Mouse (Mus musculus): ENCODE measurements around the gene Psme3. TPM values are rescaled to one million over a fixed set of nuclear protein-coding genes. Genes with fewer than 3 reads are reported as not detected.

Psme3 gene
- polyA plus RNA-seq, 1 experiment from 2014 or later = 104 TPM

DNA sequence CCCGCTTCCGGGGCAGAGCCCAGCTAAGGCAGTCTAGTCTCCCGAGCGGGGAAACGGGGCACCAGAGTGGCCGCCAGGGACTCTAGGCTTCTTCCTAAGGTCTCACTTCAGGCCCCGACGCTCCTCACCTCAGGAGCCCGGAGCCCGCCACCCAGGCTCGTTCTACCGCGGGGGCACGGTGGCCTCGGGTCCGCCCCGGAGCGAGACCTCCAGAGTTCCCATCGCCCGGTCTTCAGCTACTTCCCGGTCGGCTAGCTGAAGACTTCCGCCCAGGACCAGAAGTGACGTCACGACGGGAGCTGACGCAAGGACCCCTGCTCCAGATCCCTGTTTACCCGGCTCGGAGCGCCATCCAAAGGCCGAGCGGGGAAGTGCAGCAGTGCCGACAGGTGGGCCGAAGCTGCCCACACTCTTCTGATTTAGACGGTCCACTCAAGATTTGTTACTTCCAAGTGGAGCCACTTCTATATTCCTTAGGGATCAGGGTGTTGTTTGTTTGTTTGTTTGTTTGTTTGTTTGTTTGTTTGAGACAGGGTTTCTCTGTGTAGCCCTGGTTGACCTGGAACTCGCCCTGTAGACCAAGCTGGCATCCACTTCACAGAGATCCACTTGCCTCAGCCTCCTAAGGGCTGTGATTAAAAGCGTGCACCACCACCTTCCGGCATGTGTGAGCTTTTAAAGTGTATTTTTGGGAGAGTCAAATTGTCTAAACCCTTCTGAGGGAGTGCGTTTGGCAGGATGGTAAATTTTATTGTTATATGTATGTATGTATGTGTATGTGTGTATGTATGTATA is 13.8 kb upstream of the Psme3 start, which contains the start of gene Becn1:
TSS of gene Becn1 (minus strand) at position 283 of the 795 bp plus-strand sequence.
- H3K9me3 ChIP-seq (replicated peaks; ENCODE audit: control insufficient read depth, low read length) = no peaks in the 10 kb centered on the region
- H3K4me3 ChIP-seq (ENCODE audit: low read depth, low read length) = peak within 1 kb of the TSS; percentile 96
- H3K9ac ChIP-seq (ENCODE audit: low read depth, low read length) = peak within 1 kb of the TSS; percentile 86
- peaks cover 6% of the 10 kb centered on the region for H3K36me3 ChIP-seq (ENCODE audit: control insufficient read depth, insufficient read depth, low read length)
- peaks cover 13% of the 10 kb centered on the region for H3K4me1 ChIP-seq (ENCODE audit: control insufficient read depth, insufficient read depth, low read length)
- peak; percentile 88 for ATAC-seq (replicated peaks; ENCODE audit: insufficient number of reproducible peaks, low FRiP score, low TSS enrichment)
- peak within 1 kb of the TSS; percentile 35; the same call in 1 of the 2 replicates for H3K27ac ChIP-seq (ENCODE audit: low read depth, low read length)
- no peaks in the 10 kb centered on the region for H3K27me3 ChIP-seq (ENCODE audit: control insufficient read depth, insufficient read depth, low read length)
- H3K4me2 ChIP-seq = peak within 1 kb of the TSS; percentile 99
- 7% methylated on average over 39 of the region's 39 CpGs for WGBS (ENCODE audit: insufficient replicate concordance)

DNA sequence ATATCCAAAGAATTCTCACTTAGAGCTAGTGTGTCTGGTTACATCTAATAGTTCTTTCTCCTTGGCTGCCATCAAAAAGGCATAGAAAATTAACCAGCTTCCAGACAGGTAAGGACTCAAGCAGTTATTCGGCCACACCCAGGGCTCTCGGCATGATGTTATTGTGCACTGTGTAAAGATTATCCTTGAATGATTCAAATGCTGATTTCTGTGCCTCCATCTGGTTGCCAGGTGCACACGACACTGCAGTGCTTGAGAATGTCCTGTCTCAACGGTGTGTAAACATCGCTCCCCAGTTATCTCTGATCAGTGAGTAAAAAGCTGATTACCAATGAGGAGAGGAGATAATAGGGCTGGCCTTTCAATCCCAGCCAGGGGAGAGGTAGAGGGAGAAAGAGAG is 8.3 kb upstream of the Psme3 start:
- H3K4me1 ChIP-seq (ENCODE audit: control insufficient read depth, insufficient read depth, low read length) = no peaks in the 10 kb centered on the region
- no peak for ATAC-seq (replicated peaks; ENCODE audit: insufficient number of reproducible peaks, low FRiP score, low TSS enrichment)
- no peak overlapping the region for H3K4me3 ChIP-seq (ENCODE audit: low read depth, low read length)
- H3K36me3 ChIP-seq (ENCODE audit: control insufficient read depth, insufficient read depth, low read length) = no peaks in the 10 kb centered on the region
- H3K4me2 ChIP-seq = no peak overlapping the region
- no peaks in the 10 kb centered on the region for H3K9me3 ChIP-seq (replicated peaks; ENCODE audit: control insufficient read depth, low read length)
- 21% methylated on average over 5 of the region's 5 CpGs for WGBS (ENCODE audit: insufficient replicate concordance)
- H3K27ac ChIP-seq (ENCODE audit: low read depth, low read length) = no peak overlapping the region
- H3K27me3 ChIP-seq (ENCODE audit: control insufficient read depth, insufficient read depth, low read length) = no peaks in the 10 kb centered on the region
- H3K9ac ChIP-seq (ENCODE audit: low read depth, low read length) = no peak overlapping the region

DNA sequence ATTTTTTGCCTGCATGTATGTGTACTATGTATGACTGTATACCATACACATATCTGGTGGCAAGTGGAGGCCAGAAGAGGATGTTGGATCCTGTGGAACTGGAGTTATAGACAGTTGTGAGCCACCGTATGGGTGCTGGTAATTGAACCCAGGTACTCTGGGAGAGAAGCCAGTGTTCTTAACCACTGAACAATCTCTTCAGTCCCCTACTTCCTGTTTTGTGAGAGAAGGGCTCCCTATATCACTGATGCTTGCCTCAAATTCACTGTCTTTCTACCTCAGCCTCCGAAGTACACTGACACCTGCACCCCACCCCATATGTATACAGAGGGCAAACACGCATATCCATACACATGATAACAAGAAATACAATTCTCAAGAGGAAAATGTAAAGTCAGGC is 4.9 kb upstream of the Psme3 start:
- Histone ChIP-seq H3K36me3 (ENCODE audit: control insufficient read depth, insufficient read depth, low read length) (no peaks in the 10 kb centered on the region), H3K9ac (ENCODE audit: low read depth, low read length) (no peak overlapping the region), H3K9me3 (replicated peaks; ENCODE audit: control insufficient read depth, low read length) (no peaks in the 10 kb centered on the region), H3K27me3 (ENCODE audit: control insufficient read depth, insufficient read depth, low read length) (no peaks in the 10 kb centered on the region), H3K4me2 (no peak overlapping the region), H3K4me1 (ENCODE audit: control insufficient read depth, insufficient read depth, low read length) (no peaks in the 10 kb centered on the region), H3K27ac (ENCODE audit: low read depth, low read length) (no peak overlapping the region), H3K4me3 (ENCODE audit: low read depth, low read length) (no peak overlapping the region)
- WGBS (ENCODE audit: insufficient replicate concordance) = 81% methylated on average over 3 of the region's 3 CpGs
- ATAC-seq (replicated peaks; ENCODE audit: insufficient number of reproducible peaks, low FRiP score, low TSS enrichment) = no peak

DNA sequence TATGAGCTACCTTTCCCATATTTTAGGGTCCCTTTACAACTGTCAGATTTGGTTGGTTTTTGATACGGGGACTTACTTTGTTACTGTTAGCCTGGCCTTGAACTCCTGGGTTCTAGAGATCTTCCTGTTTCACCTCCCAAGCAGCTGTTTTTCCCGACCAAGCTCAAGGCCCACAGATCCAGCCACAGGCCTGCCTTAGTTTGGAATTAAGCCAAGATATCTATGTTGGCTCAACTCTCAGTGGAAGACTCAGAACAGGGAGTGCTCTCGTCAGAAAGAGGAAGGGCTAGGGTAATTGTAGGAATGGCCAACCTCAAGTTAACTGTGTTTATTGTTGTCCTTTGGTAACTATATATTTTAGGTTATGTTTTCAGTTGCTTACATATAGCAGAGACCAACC is 3.9 kb upstream of the Psme3 start:
- Histone ChIP-seq H3K27me3 (ENCODE audit: control insufficient read depth, insufficient read depth, low read length) (no peaks in the 10 kb centered on the region), H3K9ac (ENCODE audit: low read depth, low read length) (no peak overlapping the region), H3K27ac (ENCODE audit: low read depth, low read length) (no peak overlapping the region), H3K9me3 (replicated peaks; ENCODE audit: control insufficient read depth, low read length) (no peaks in the 10 kb centered on the region), H3K4me1 (ENCODE audit: control insufficient read depth, insufficient read depth, low read length) (no peaks in the 10 kb centered on the region), H3K4me3 (ENCODE audit: low read depth, low read length) (no peak overlapping the region), H3K4me2 (no peak overlapping the region), H3K36me3 (ENCODE audit: control insufficient read depth, insufficient read depth, low read length) (no peaks in the 10 kb centered on the region)
- 63% methylated on average over 3 of the region's 3 CpGs for WGBS (ENCODE audit: insufficient replicate concordance)
- ATAC-seq (replicated peaks; ENCODE audit: insufficient number of reproducible peaks, low FRiP score, low TSS enrichment) = no peak

DNA sequence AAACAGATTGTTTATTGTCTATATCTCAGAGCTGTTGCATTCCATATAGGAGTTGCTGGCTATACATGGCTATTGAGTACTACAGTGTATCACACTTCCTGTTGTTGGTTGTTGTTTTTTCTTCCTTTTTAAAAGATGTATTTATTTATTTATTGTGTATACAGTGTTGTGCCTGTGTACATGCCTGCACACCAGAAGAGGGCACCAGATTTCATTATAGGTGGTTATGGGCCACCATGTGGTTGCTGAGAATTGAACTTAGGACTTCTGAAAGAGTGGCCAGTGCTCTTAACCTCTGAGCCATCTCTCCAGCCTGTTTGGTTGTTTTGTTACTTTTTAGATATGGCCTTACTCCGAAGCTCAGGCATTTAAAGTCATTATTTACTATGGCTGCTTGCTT is 1.4 kb upstream of the Psme3 start:
- ATAC-seq (replicated peaks; ENCODE audit: insufficient number of reproducible peaks, low FRiP score, low TSS enrichment) = no peak
- H3K27ac ChIP-seq (ENCODE audit: low read depth, low read length) = peak overlapping the region; percentile 47
- WGBS (ENCODE audit: insufficient replicate concordance) = 94% methylated on average over 1 of the region's 1 CpGs

DNA sequence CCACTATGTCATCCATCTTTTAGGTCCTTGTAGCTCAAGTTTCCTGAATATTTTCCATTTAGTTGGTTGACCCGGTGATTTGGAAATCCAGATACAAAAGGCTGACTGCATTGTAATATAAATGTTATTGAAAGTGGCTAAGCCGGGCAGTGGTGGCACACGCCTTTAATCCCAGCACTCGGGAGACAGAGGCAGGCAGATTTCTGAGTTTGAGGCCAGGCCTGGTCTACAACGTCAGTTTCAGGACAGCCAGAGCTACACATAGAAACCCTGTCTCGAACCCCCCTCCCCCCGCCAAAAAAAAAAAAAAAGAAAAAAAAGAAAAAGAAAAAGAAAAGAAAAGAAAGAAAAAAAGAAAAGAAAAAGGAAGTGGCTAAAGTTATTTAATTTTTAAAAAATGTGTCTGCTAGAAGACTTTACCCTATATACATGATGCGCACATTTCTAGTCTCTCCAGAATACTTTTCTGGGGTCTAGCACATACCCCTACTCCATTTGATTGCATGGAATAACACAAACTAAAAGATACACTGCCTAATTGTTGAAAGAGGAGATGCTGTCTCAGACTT is 847 bp upstream of the Psme3 start:
- 77% methylated on average over 8 of the region's 8 CpGs for WGBS (ENCODE audit: insufficient replicate concordance)
- Histone ChIP-seq H3K36me3 (ENCODE audit: control insufficient read depth, insufficient read depth, low read length) (peaks cover 11% of the 10 kb centered on the region; the same call in 1 of the 2 replicates), H3K4me1 (ENCODE audit: control insufficient read depth, insufficient read depth, low read length) (0 out of 2 replicates have a peak, but pooled peaks cover 3% of the 10 kb centered on the region), H3K9ac (ENCODE audit: low read depth, low read length) (peak overlapping the region; percentile 94), H3K9me3 (replicated peaks; ENCODE audit: control insufficient read depth, low read length) (no peaks in the 10 kb centered on the region), H3K4me3 (ENCODE audit: low read depth, low read length) (peak overlapping the region; percentile 97), H3K27me3 (ENCODE audit: control insufficient read depth, insufficient read depth, low read length) (no peaks in the 10 kb centered on the region), H3K4me2 (peak overlapping the region; percentile 78), H3K27ac (ENCODE audit: low read depth, low read length) (peak overlapping the region; percentile 91)
- no peak for ATAC-seq (replicated peaks; ENCODE audit: insufficient number of reproducible peaks, low FRiP score, low TSS enrichment)

More for the DNA sequence above, 1.4 kb upstream of the Psme3 start:
- Histone ChIP-seq H3K9ac (ENCODE audit: low read depth, low read length) (no peak overlapping the region), H3K9me3 (replicated peaks; ENCODE audit: control insufficient read depth, low read length) (no peaks in the 10 kb centered on the region), H3K36me3 (ENCODE audit: control insufficient read depth, insufficient read depth, low read length) (peaks cover 10% of the 10 kb centered on the region; the same call in 1 of the 2 replicates), H3K4me3 (ENCODE audit: low read depth, low read length) (no peak overlapping the region), H3K27me3 (ENCODE audit: control insufficient read depth, insufficient read depth, low read length) (no peaks in the 10 kb centered on the region), H3K4me2 (no peak overlapping the region), H3K4me1 (ENCODE audit: control insufficient read depth, insufficient read depth, low read length) (0 out of 2 replicates have a peak, but pooled peaks cover 3% of the 10 kb centered on the region)

DNA sequence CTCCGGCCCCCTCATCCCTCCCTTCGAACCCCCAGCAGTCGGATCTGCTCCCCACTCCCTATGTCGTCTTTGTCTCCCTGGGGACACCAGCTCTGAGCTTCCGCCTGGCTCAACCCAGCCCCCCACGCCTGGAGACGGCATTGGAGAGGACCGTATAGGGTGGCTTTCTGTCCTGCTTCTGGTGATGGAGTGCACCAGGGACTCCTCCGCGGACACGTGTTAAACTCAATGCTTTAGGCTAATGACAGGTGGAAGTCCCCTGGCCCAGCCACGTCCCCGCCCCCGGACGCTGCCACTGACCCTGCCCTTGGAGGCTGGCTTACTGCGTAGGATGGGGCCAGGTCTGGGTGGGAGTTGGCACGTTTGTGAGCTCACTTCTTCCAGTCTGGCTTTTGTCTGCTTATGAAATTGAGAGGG is 496 bp downstream of the Psme3 start:
- WGBS (ENCODE audit: insufficient replicate concordance) = 0% methylated on average over 17 of the region's 17 CpGs

DNA sequence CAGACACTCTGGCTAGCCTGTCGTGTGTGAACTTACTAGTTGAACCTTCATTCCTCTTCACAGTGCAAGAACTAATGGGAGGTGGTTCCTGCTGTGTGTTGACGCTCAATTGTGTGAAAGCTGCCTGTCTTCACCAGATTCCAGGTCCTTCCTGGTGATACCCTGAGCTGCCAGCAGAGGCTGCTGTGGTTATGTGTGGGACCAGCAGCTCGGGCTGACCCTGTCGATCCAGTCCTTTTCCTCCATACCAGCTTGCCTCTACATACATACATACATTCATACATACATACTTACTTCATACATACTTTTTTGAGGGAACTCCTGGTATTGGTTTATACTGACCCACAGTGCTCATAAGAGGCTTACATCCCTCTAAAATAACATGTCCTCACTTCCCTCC is 7.6 kb downstream of the Psme3 start:
- peaks cover 32% of the 10 kb centered on the region for H3K36me3 ChIP-seq (ENCODE audit: control insufficient read depth, insufficient read depth, low read length)
- H3K27me3 ChIP-seq (ENCODE audit: control insufficient read depth, insufficient read depth, low read length) = no peaks in the 10 kb centered on the region
- H3K4me3 ChIP-seq (ENCODE audit: low read depth, low read length) = no peak overlapping the region
- no peaks in the 10 kb centered on the region for H3K4me1 ChIP-seq (ENCODE audit: control insufficient read depth, insufficient read depth, low read length)
- no peak overlapping the region for H3K9ac ChIP-seq (ENCODE audit: low read depth, low read length)
- no peak overlapping the region for H3K4me2 ChIP-seq
- no peak overlapping the region for H3K27ac ChIP-seq (ENCODE audit: low read depth, low read length)
- H3K9me3 ChIP-seq (replicated peaks; ENCODE audit: control insufficient read depth, low read length) = no peaks in the 10 kb centered on the region
- WGBS (ENCODE audit: insufficient replicate concordance) = 30% methylated on average over 4 of the region's 4 CpGs
- ATAC-seq (replicated peaks; ENCODE audit: insufficient number of reproducible peaks, low FRiP score, low TSS enrichment) = no peak; the same call in 1 of the 2 replicates

More for the DNA sequence above, 496 bp downstream of the Psme3 start:
- H3K27me3 ChIP-seq (ENCODE audit: control insufficient read depth, insufficient read depth, low read length) = no peaks in the 10 kb centered on the region
- peak overlapping the region; percentile 78 for H3K4me2 ChIP-seq
- 0 out of 2 replicates have a peak, but pooled peaks cover 3% of the 10 kb centered on the region for H3K4me1 ChIP-seq (ENCODE audit: control insufficient read depth, insufficient read depth, low read length)
- peak overlapping the region; percentile 91 for H3K27ac ChIP-seq (ENCODE audit: low read depth, low read length)
- H3K9me3 ChIP-seq (replicated peaks; ENCODE audit: control insufficient read depth, low read length) = no peaks in the 10 kb centered on the region
- ATAC-seq (replicated peaks; ENCODE audit: insufficient number of reproducible peaks, low FRiP score, low TSS enrichment) = peak; percentile 56
- H3K9ac ChIP-seq (ENCODE audit: low read depth, low read length) = peak overlapping the region; percentile 94
- peaks cover 16% of the 10 kb centered on the region for H3K36me3 ChIP-seq (ENCODE audit: control insufficient read depth, insufficient read depth, low read length)
- peak overlapping the region; percentile 97 for H3K4me3 ChIP-seq (ENCODE audit: low read depth, low read length)
